Mouse (Mus musculus) kidney, embryonic 14.5 days (tissue): Measurements from ENCODE around the gene Aurkaip1. TPM values are rescaled to one million over a fixed set of nuclear protein-coding genes. Genes with fewer than 3 reads are reported as not detected.

ENCODE experiments used
- ATAC-seq: fragments of 200-750 bp; cut with Nextera tagmentation; 2 replicates; pipeline ENCODE4 v1.8.0; 2017; ENCODE audit warnings: moderate number of reproducible peaks, mild to moderate bottlenecking, moderate TSS enrichment, moderate library complexity; ENCODE audit not compliant: low FRiP score, low TSS enrichment
- H3K27ac ChIP-seq: fragments of 300-500 bp; sonication (generic); 2 replicates; pipeline ENCODE4 v1.5.1; 2014; ENCODE audit warnings: low read depth, mild to moderate bottlenecking, low read length, moderate library complexity, mixed read lengths
- H3K27me3 ChIP-seq: fragments of 300-500 bp; sonication (generic); 2 replicates; pipeline ENCODE4 v1.6.1; 2014; ENCODE audit warnings: mild to moderate bottlenecking, low read length; ENCODE audit not compliant: control insufficient read depth, insufficient read depth
- H3K36me3 ChIP-seq: fragments of 300-500 bp; sonication (generic); 2 replicates; pipeline ENCODE4 v1.6.1; 2014; ENCODE audit warnings: low read length, mixed read lengths; ENCODE audit not compliant: control insufficient read depth, insufficient read depth
- H3K4me1 ChIP-seq: fragments of 300-500 bp; sonication (generic); 2 replicates; pipeline ENCODE4 v1.6.1; 2014; ENCODE audit warnings: low read length, mixed read lengths; ENCODE audit not compliant: control insufficient read depth, insufficient read depth
- H3K4me2 ChIP-seq: fragments of 300-500 bp; sonication (generic); replicated peaks from 2 replicates; pipeline ENCODE4 v1.6.1; 2014; ENCODE audit warnings: low read depth, mild to moderate bottlenecking, low read length
- H3K4me3 ChIP-seq: fragments of 300-500 bp; sonication (generic); 2 replicates; pipeline ENCODE4 v1.5.1; 2014; ENCODE audit warnings: mild to moderate bottlenecking, low read length
- H3K9ac ChIP-seq: fragments of 300-500 bp; sonication (generic); 2 replicates; pipeline ENCODE4 v1.6.1; 2014; ENCODE audit warnings: low read depth, mild to moderate bottlenecking, low read length, moderate library complexity
- H3K9me3 ChIP-seq: fragments of 300-500 bp; sonication (generic); 2 replicates; pipeline ENCODE4 v1.6.1; 2016; ENCODE audit warnings: low read length; ENCODE audit not compliant: control insufficient read depth
- WGBS: fragments of 180-500 bp; shearing (Covaris S2); extraction: QIAGEN DNeasy Blood & Tissue Kit; methylation state at CpG from one replicate; pipeline ENCODE4 v1.1.7; 2014; 5-methylcytosine and 5-hydroxymethylcytosine counted together
- microRNA-seq: library from miRNA; unstranded; fragments of <30 nt; microRNA quantifications from one replicate; pipeline ENCODE4, GENCODE M21; 2016
- polyA plus RNA-seq: library from polyadenylated mRNA; unstranded; fragments of >200 nt; fragmentation: Nextera tagmentation; extraction: Ambion mirVana; gene quantifications from 2 replicates; pipeline ENCODE4 v1.2.1, GENCODE M21; 2014

Gene Aurkaip1
- polyA plus RNA-seq, 1 experiment from 2014 or later, result 134 TPM

GRCm38 (mm10) chr4:155871404-155871803, 40.3 kb downstream of the Aurkaip1 start:
- no peak for ATAC-seq
- no peak overlapping the region for H3K9ac ChIP-seq
- WGBS, result 91% methylated on average over 7 of the region's 7 CpGs

More at GRCm38 (mm10) chr4:155871404-155871803, 40.3 kb downstream of the Aurkaip1 start:
- Histone ChIP-seq H3K36me3 (peaks cover 46% of the 10 kb centered on the region), H3K4me1 (peaks cover 5% of the 10 kb centered on the region), H3K4me3 (no peak overlapping the region), H3K4me2 (no peak overlapping the region), H3K27ac (no peak overlapping the region), H3K27me3 (no peaks in the 10 kb centered on the region), H3K9me3 (no peaks in the 10 kb centered on the region)

Small RNAs within 50 kb of the gene (microRNA-seq; reads per million reads assigned to microRNA genes)
- gene Gm27743, result not detected

Other genes starting within 250 kb of the Aurkaip1 start
- 7.7 and 10.3 TPM in 2 replicates for gene Slc35e2, start 229.9 kb upstream of the Aurkaip1 start, polyA plus RNA-seq
- gene Cdk11b, start 206.4 kb upstream of the Aurkaip1 start, polyA plus RNA-seq, result 51.9 and 57.0 TPM in 2 replicates
- gene Gm10563, start 185.9 kb upstream of the Aurkaip1 start, polyA plus RNA-seq, result not detected in 2 replicates
- gene Mmp23, start 177.9 kb upstream of the Aurkaip1 start, polyA plus RNA-seq, result 28.9 and 43.1 TPM in 2 replicates
- gene Mib2, start 162.1 kb upstream of the Aurkaip1 start, polyA plus RNA-seq, result 14.3 and 18.0 TPM in 2 replicates
- 2.8 and 4.5 TPM in 2 replicates for gene Fndc10, start 136.9 kb upstream of the Aurkaip1 start, polyA plus RNA-seq
- 149 and 178 TPM in 2 replicates for gene Ssu72, start 126.5 kb upstream of the Aurkaip1 start, polyA plus RNA-seq
- 0.49 and 0.88 TPM in 2 replicates for gene Tmem240, start 96.5 kb upstream of the Aurkaip1 start, polyA plus RNA-seq
- 85.8 and 112 TPM in 2 replicates for gene Atad3a, start 70.2 kb upstream of the Aurkaip1 start, polyA plus RNA-seq
- 4.1 and 4.9 TPM in 2 replicates for gene Vwa1, start 56.6 kb upstream of the Aurkaip1 start, polyA plus RNA-seq
- 0.20 and 0.32 TPM in 2 replicates for gene Tmem88b, start 45.4 kb upstream of the Aurkaip1 start, polyA plus RNA-seq
- gene Ankrd65, start 40.8 kb upstream of the Aurkaip1 start, polyA plus RNA-seq, result 0.40 and 0.43 TPM in 2 replicates
- gene Mrpl20, start 28.4 kb upstream of the Aurkaip1 start, polyA plus RNA-seq, result 226 and 291 TPM in 2 replicates
- gene Ccnl2, start 18.8 kb upstream of the Aurkaip1 start, polyA plus RNA-seq, result 115 and 174 TPM in 2 replicates
- 72.1 and 75.1 TPM in 2 replicates for gene Mxra8, start 8.4 kb downstream of the Aurkaip1 start, polyA plus RNA-seq
- 6.3 and 7.2 TPM in 2 replicates for gene Dvl1, start 16.1 kb downstream of the Aurkaip1 start, polyA plus RNA-seq
- gene Tas1r3, start 32.1 kb downstream of the Aurkaip1 start, polyA plus RNA-seq, result 0.14 and 0.38 TPM in 2 replicates
- gene Cptp, start 38.2 kb downstream of the Aurkaip1 start, polyA plus RNA-seq, result 11.1 and 18.8 TPM in 2 replicates
- 73.1 and 74.6 TPM in 2 replicates for gene Ints11, start 38.3 kb downstream of the Aurkaip1 start, polyA plus RNA-seq
- gene Pusl1, start 60.5 kb downstream of the Aurkaip1 start, polyA plus RNA-seq, result 41.4 and 50.5 TPM in 2 replicates
- 10.3 and 15.5 TPM in 2 replicates for gene Acap3, start 60.5 kb downstream of the Aurkaip1 start, polyA plus RNA-seq
- 121 and 127 TPM in 2 replicates for gene Ube2j2, start 112.6 kb downstream of the Aurkaip1 start, polyA plus RNA-seq
- 129 and 142 TPM in 2 replicates for gene C1qtnf12, start 131.0 kb downstream of the Aurkaip1 start, polyA plus RNA-seq
- 20.0 and 20.8 TPM in 2 replicates for gene B3galt6, start 161.4 kb downstream of the Aurkaip1 start, polyA plus RNA-seq
- gene Sdf4, start 161.6 kb downstream of the Aurkaip1 start, polyA plus RNA-seq, result 131 and 165 TPM in 2 replicates
- 0.76 and 0.77 TPM in 2 replicates for gene Tnfrsf4, start 182.6 kb downstream of the Aurkaip1 start, polyA plus RNA-seq
- gene Tnfrsf18, start 194.9 kb downstream of the Aurkaip1 start, polyA plus RNA-seq, result 2.3 and 2.8 TPM in 2 replicates
- 3.5 and 6.0 TPM in 2 replicates for gene Ttll10, start 228.1 kb downstream of the Aurkaip1 start, polyA plus RNA-seq